In genomic region chr13:112838562-112839232, GRCm38 (mm10) we compare ENCODE assay signal across 21 mouse cellular contexts. TPM values are rescaled to one million over a fixed set of nuclear protein-coding genes. Genes with fewer than 3 reads are reported as not detected.
A peak's percentile ranks its signal among the peaks of the same experiment; 100 is the strongest.
DNase-seq lines count a peak whose midpoint lies in the region; ATAC-seq lines count a peak whose summit lies in the region.
"Had no signal": no experiment of that assay in that cellular context is flagged by ENCODE, and none has a peak within 500 bp of the region (broad histone marks: within the 10 kb centered on the region; RNA-seq: fewer than 3 reads in every experiment).

No protein-coding gene starts in this region.

- peaks cover 18% of the 10 kb centered on the region for H3K36me3 ChIP-seq in heart, embryonic 10.5 days
- H3K36me3 ChIP-seq: hindbrain, embryonic 12.5 days had no signal

- H3K4me1 ChIP-seq in heart, embryonic 10.5 days: peaks cover 8% of the 10 kb centered on the region

- H3K4me3 ChIP-seq in heart, embryonic 10.5 days: no peak overlapping the region
- H3K4me3 ChIP-seq: gastrocnemius, adult 2 months; heart, adult 2 months; hindbrain, embryonic 12.5 days; myocyte had no signal

- no peaks in the 10 kb centered on the region for H3K27me3 ChIP-seq in heart, embryonic 10.5 days (ENCODE audit: insufficient read depth, poor library complexity, severe bottlenecking)
- H3K27me3 ChIP-seq: hindbrain, embryonic 12.5 days had no signal

- no peak overlapping the region for H3K27ac ChIP-seq in heart, embryonic 10.5 days
- H3K27ac ChIP-seq: gastrocnemius, adult 2 months; heart, adult 2 months; hindbrain, embryonic 12.5 days had no signal

- peak; percentile 92 for ATAC-seq in megakaryocyte progenitor cell, adult 5-6 weeks (replicated peaks; ENCODE audit: poor library complexity)
- ATAC-seq: CD4-positive, CD25-positive, alpha-beta regulatory T cell, adult 4 months; forebrain, postnatal 0 days; inflammation-experienced regulatory T-cells, adult 6 months had no signal

- H3K9me3 ChIP-seq in heart, embryonic 10.5 days: no peaks in the 10 kb centered on the region
- H3K9me3 ChIP-seq: hindbrain, embryonic 12.5 days had no signal

- 85% methylated on average over 6 of the region's 6 CpGs for WGBS in heart, embryonic 10.5 days

- intact Hi-C loops in left cerebral cortex, postnatal 4 days (cut with DNase I): no loop called here
- intact Hi-C loops in left cerebral cortex, postnatal 10 days (cut with DNase I): no loop called here

- peak; percentile 11 for DNase-seq in heart, adult 11 months
- DNase-seq in heart, embryonic 10.5 days (ENCODE audit: low spot score): no peak
- DNase-seq in c-Kit-negative CD71-positive TER-119-positive erythroid progenitor cells, embryonic 14.5 days (ENCODE audit: low read depth, low spot score): peak; percentile 65
- peak; percentile 50 for DNase-seq in liver
- DNase-seq in thymus, postnatal 10 days (ENCODE audit: low spot score in 2 of 2): no peak
- no peak for DNase-seq in left cerebral cortex, postnatal 4 days
- DNase-seq in left cerebral cortex, postnatal 10 days (ENCODE audit: extremely low spot score in 1 of 2, low spot score in 2 of 2): no peak
- DNase-seq: adrenal gland, adult 8-10 months; cerebellum, adult 11-12 months; cerebellum, postnatal 25 days; forebrain, postnatal 0 days; gastrocnemius, adult 2 months; heart, adult 2 months; lung, embryonic 14.5 days; midbrain, embryonic 14.5 days; thymus, postnatal 25 days had no signal

RNA-seq across cellular contexts. Expression of gene Plpp1, which starts 38.1 kb away (rescaled TPM):
- polyA plus RNA-seq in heart, embryonic 10.5 days (2016; fragmentation: Nextera tagmentation; extraction: Ambion mirVana): 39.6 and 41.3 TPM in 2 replicates
- total RNA-seq in megakaryocyte progenitor cell, adult 5-6 weeks (2015): 1.2 and 1.6 TPM in 2 replicates
- 1.0 and 2.7 TPM in 2 replicates for total RNA-seq in megakaryocyte progenitor cell, adult 5-6 weeks (2017)
- 10 to 100 TPM; 32.1 to 32.9 TPM for total RNA-seq in left cerebral cortex, postnatal 4 days (2021)
- 10 to 100 TPM; 30.0 to 30.1 TPM for total RNA-seq in left cerebral cortex, postnatal 10 days (2021)

Comparison
In these comparisons a context has a peak if more than half of its experiments do, and no peak if none do; other contexts are left out.
1. DNase-seq: peak in heart, adult 11 months (single experiment), c-Kit-negative CD71-positive TER-119-positive erythroid progenitor cells, embryonic 14.5 days (single experiment) and liver (single experiment); none in heart, embryonic 10.5 days (single experiment), thymus, postnatal 10 days (0 of 2), left cerebral cortex, postnatal 4 days (single experiment) and left cerebral cortex, postnatal 10 days (0 of 2).
2. RNA of gene Plpp1, which starts 38.1 kb away (total RNA-seq): 32.1 to 32.9 TPM in left cerebral cortex, postnatal 4 days and 30.0 to 30.1 TPM in left cerebral cortex, postnatal 10 days; 1.0 to 2.7 TPM in megakaryocyte progenitor cell, adult 5-6 weeks; every median in the first group is over 4 times any median in the second.